Mouse (Mus musculus) adrenal gland (tissue): ENCODE results near the gene Ptpn7.

Experiments used
- intact Hi-C: fragments of 180-260 bp; cut with DNase I; formaldehyde crosslinking; loops from one replicate; pipeline ENCODE4 v1.15.1; 2025

Gene Ptpn7

GRCm38 (mm10) chr1:135128011-135128441, 4.5 kb upstream of the Ptpn7 start:
- intact Hi-C loops, result no loop called here

GRCm38 (mm10) chr1:135128986-135129385, 3.5 kb upstream of the Ptpn7 start:
- intact Hi-C loops, result no loop called here

GRCm38 (mm10) chr1:135129543-135130183, 2.8 kb upstream of the Ptpn7 start:
- intact Hi-C loops, result no loop called here

GRCm38 (mm10) chr1:135130376-135131018, 2.0 kb upstream of the Ptpn7 start:
- intact Hi-C loops, result no loop called here

- intact Hi-C loops, result no loop called here
Observed at GRCm38 (mm10) chr1:135131034-135131433, 1.5 kb upstream of the Ptpn7 start.

GRCm38 (mm10) chr1:135131560-135131959, 940 bp upstream of the Ptpn7 start:
- intact Hi-C loops, result no loop called here

GRCm38 (mm10) chr1:135132893-135133369, 431 bp downstream of the Ptpn7 start:
- intact Hi-C loops, result no loop called here

GRCm38 (mm10) chr1:135133678-135134435, 1.4 kb downstream of the Ptpn7 start:
- intact Hi-C loops, result no loop called here

- intact Hi-C loops, result no loop called here
Observed at GRCm38 (mm10) chr1:135135111-135135787, 2.7 kb downstream of the Ptpn7 start.

- intact Hi-C loops, result loop anchor here (1.0 kb wide), 1 partner anchor 26 kb away; no protein-coding TSS in a partner anchor
Observed at GRCm38 (mm10) chr1:135136500-135136899, 4.0 kb downstream of the Ptpn7 start.

GRCm38 (mm10) chr1:135139906-135140305, 7.4 kb downstream of the Ptpn7 start:
- intact Hi-C loops, result no loop called here

GRCm38 (mm10) chr1:135142452-135142851, 10.0 kb downstream of the Ptpn7 start:
- intact Hi-C loops, result no loop called here

- intact Hi-C loops, result no loop called here
Observed at GRCm38 (mm10) chr1:135143940-135144339, 11.4 kb downstream of the Ptpn7 start.

- intact Hi-C loops, result no loop called here
Observed at GRCm38 (mm10) chr1:135146077-135146945, 13.8 kb downstream of the Ptpn7 start, which contains the start of gene Arl8a. TSS of gene Arl8a (plus strand) at chr1:135146824.

- intact Hi-C loops, result no loop called here
Observed at GRCm38 (mm10) chr1:135146946-135147701, 14.6 kb downstream of the Ptpn7 start.

GRCm38 (mm10) chr1:135147702-135148058, 15.2 kb downstream of the Ptpn7 start:
- intact Hi-C loops, result no loop called here

GRCm38 (mm10) chr1:135148476-135148875, 16.0 kb downstream of the Ptpn7 start:
- intact Hi-C loops, result no loop called here

GRCm38 (mm10) chr1:135148996-135149395, 16.5 kb downstream of the Ptpn7 start:
- intact Hi-C loops, result no loop called here

GRCm38 (mm10) chr1:135154011-135154410, 21.5 kb downstream of the Ptpn7 start:
- intact Hi-C loops, result no loop called here
